Mouse (Mus musculus) kidney, postnatal 0 days (tissue): ENCODE measurements around the gene Efhd2. TPM values are rescaled to one million over a fixed set of nuclear protein-coding genes. Genes with fewer than 3 reads are reported as not detected.

Experiments
- ATAC-seq: fragments of 200-750 bp; cut with Nextera tagmentation; replicated peaks from 2 replicates; pipeline ENCODE4 v1.8.0; 2017; ENCODE audit warnings: low read depth, moderate number of reproducible peaks, moderate TSS enrichment, moderate library complexity; ENCODE audit not compliant: low FRiP score
- DNase-seq: peaks from one replicate; pipeline ENCODE4 v3.0.0-alpha.2; 2016; ENCODE audit warnings: low spot score
- H3K27ac ChIP-seq: fragments of 300-500 bp; sonication (generic); 2 replicates; pipeline ENCODE4 v1.5.1; 2014; ENCODE audit warnings: mild to moderate bottlenecking
- H3K27me3 ChIP-seq: fragments of 300-500 bp; sonication (generic); 2 replicates; pipeline ENCODE4 v1.6.1; 2014; ENCODE audit warnings: low read length, mixed read lengths; ENCODE audit not compliant: insufficient read depth
- H3K36me3 ChIP-seq: fragments of 300-500 bp; sonication (generic); 2 replicates; pipeline ENCODE4 v1.6.1; 2014; ENCODE audit warnings: low read length, mixed read lengths; ENCODE audit not compliant: insufficient read depth
- H3K4me1 ChIP-seq: fragments of 300-500 bp; sonication (generic); replicated peaks from 2 replicates; pipeline ENCODE4 v1.6.1; 2014; ENCODE audit warnings: antibody characterized with exemption, low read length, mixed read lengths; ENCODE audit not compliant: insufficient read depth
- H3K4me2 ChIP-seq: fragments of 300-500 bp; sonication (generic); 2 replicates; pipeline ENCODE4 v1.6.1; 2014; ENCODE audit warnings: mild to moderate bottlenecking, low read length, moderate library complexity, mixed read lengths
- H3K4me3 ChIP-seq: fragments of 300-500 bp; sonication (generic); replicated peaks from 2 replicates; pipeline ENCODE4 v1.5.1; 2014; ENCODE audit warnings: low read depth, low read length
- H3K9ac ChIP-seq: fragments of 300-500 bp; sonication (generic); 2 replicates; pipeline ENCODE4 v1.6.1; 2014; ENCODE audit warnings: low read depth, low read length
- H3K9me3 ChIP-seq: fragments of 300-500 bp; sonication (generic); replicated peaks from 2 replicates; pipeline ENCODE4 v1.6.1; 2016; ENCODE audit warnings: low read length, inconsistent platforms, mixed read lengths
- CTCF ChIP-seq: IDR thresholded peaks from 2 replicates; pipeline ENCODE4 v1.5.1; 2016; ENCODE audit warnings: antibody characterized with exemption, low read depth, mild to moderate bottlenecking, moderate library complexity
- WGBS: fragments of 180-500 bp; shearing (Covaris S2); extraction: QIAGEN DNeasy Blood & Tissue Kit; methylation state at CpG from one replicate; pipeline ENCODE4 v1.1.7; 2014; 5-methylcytosine and 5-hydroxymethylcytosine counted together
- polyA plus RNA-seq: library from polyadenylated mRNA; unstranded; fragments of >200 nt; fragmentation: Nextera tagmentation; extraction: Ambion mirVana; gene quantifications from 2 replicates; pipeline ENCODE4 v1.2.1, GENCODE M21; 2015

Efhd2 gene
- polyA plus RNA-seq, 1 experiment from 2014 or later: 51.3 TPM

DNA sequence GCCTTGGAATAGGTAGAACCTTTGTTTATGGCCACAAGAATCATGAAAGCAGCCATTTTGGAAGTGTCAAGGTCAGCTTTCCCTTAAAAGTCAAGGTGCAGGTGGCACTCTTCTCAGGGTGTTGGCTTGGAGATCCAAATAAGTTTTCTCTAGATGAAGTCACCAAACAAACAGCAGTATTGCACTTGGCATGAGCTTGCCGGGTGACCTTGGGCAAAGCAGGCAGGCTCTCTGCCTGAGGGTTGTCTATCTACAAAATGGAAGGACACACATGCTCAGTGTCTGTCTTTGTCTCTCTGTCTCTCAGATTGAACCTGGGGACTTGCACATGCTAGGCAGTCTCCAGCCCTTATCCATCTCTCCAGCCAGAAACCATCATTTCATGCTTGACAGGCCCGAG is 47.3 kb downstream of the Efhd2 start:
- Histone ChIP-seq H3K4me3 (no peak overlapping the region), H3K27ac (no peak overlapping the region), H3K4me2 (no peak overlapping the region), H3K9ac (no peak overlapping the region), H3K36me3 (no peaks in the 10 kb centered on the region), H3K9me3 (no peaks in the 10 kb centered on the region), H3K4me1 (no peaks in the 10 kb centered on the region), H3K27me3 (no peaks in the 10 kb centered on the region)
- ATAC-seq (no peak), DNase-seq (no peak)
- WGBS: 83% methylated on average over 2 of the region's 2 CpGs
- TF ChIP-seq CTCF: no peak

DNA sequence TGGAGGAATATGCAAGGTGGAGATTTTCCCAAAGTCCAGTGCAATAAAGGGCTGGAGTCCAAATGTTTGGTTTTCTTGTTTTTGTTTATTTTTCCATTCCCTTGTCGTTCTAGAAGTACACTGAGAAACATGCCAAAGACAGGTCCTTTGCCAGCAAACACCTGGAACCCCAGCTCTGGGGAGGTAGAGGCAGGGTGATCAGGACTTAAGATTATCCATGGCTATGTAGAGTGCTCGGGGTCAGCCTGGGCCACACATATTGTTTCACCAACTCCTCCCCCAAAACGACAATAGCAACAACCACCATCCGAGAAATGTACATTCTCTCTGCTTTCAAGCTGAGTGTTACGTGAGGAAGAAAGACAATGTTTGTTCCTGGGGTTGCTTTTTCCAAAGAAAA is 48.7 kb downstream of the Efhd2 start, which contains the start of gene Cela2a:
Gene Cela2a, minus strand, starts transcription at position 101 of the 400 bp plus-strand sequence.
- H3K27ac ChIP-seq: no peak within 1 kb of the TSS
- TF ChIP-seq CTCF: no peak
- no peak within 1 kb of the TSS for H3K4me2 ChIP-seq
- H3K4me3 ChIP-seq: no peak within 1 kb of the TSS
- 49% methylated on average over 5 of the region's 5 CpGs for WGBS
- H3K27me3 ChIP-seq: no peaks in the 10 kb centered on the region
- no peaks in the 10 kb centered on the region for H3K36me3 ChIP-seq
- DNase-seq (no peak), ATAC-seq (no peak)
- H3K9me3 ChIP-seq: no peaks in the 10 kb centered on the region
- H3K9ac ChIP-seq: no peak within 1 kb of the TSS
- H3K4me1 ChIP-seq: no peaks in the 10 kb centered on the region

DNA sequence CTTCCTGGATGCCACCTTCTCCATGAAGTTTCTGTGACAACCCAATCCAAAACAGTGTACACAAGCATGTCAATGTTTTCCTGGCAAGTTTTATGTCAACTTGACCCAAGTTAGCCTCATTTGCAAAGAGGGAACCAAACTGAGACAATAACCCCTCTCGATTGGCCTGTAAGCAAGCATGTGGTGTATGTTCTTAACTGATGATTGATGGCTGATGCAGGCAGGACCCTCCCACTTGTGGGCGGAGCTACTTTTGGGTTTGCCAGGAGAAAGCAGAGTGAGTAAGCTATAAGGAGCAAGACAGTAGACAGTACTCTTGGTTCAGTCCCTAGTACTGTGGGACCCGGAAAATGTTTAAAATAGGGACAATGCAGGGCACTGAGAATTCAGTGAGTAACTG is 51.7 kb downstream of the Efhd2 start:
- WGBS: 62% methylated on average over 3 of the region's 3 CpGs
- Histone ChIP-seq H3K9ac (no peak overlapping the region), H3K27ac (no peak overlapping the region), H3K27me3 (no peaks in the 10 kb centered on the region), H3K4me3 (no peak overlapping the region), H3K9me3 (no peaks in the 10 kb centered on the region), H3K4me2 (no peak overlapping the region), H3K36me3 (no peaks in the 10 kb centered on the region), H3K4me1 (no peaks in the 10 kb centered on the region)
- ATAC-seq (no peak), DNase-seq (peak; percentile 21)
- TF ChIP-seq CTCF: no peak

DNA sequence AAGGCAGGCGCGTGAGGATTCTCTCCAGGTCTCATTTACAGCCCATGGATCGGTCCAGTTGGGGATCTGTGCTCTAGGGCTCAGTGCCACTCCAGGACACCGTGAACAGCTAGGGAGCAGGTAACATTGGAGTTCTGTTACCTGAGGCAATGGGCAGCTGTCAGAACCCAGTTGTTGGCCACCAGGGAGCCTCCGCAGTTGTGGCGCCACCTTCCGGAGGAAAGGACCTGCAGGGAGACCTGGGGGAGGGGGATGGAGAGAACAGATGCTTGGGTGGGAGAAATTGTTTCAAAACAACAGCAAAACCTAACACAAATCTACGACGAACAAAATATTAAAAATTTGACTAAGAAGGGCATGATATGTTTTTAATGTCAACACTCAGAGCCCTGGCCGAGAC is 52.6 kb downstream of the Efhd2 start:
- Histone ChIP-seq H3K4me3 (no peak overlapping the region), H3K36me3 (no peaks in the 10 kb centered on the region), H3K27ac (no peak overlapping the region), H3K27me3 (no peaks in the 10 kb centered on the region), H3K4me1 (no peaks in the 10 kb centered on the region), H3K9ac (no peak overlapping the region), H3K4me2 (no peak overlapping the region), H3K9me3 (no peaks in the 10 kb centered on the region)
- DNase-seq: no peak
- no peak for ATAC-seq
- TF ChIP-seq CTCF: peak; percentile 48; the same call in 1 of the 2 replicates
- WGBS: 80% methylated on average over 10 of the region's 10 CpGs

DNA sequence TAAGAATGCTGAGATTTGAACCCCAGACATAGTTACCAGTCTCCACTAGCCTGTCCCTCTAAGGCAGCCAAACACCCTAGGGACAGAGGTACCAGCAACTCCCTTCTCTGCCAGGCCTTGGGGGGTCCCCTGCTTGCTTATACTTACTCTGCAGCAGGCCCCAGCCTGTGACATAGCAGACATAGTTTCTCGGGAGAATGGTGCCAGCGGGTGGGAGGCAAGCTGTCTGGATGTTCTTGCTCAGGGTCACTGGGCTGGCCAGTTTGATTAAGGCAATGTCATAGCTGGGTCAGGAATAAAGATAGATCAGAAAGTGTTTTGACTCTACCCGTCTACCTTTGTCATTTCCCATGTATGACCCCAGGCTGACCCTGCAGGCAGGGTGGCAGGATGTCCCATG is 53.5 kb downstream of the Efhd2 start:
- no peak for ATAC-seq
- 57% methylated on average over 3 of the region's 3 CpGs for WGBS

DNA sequence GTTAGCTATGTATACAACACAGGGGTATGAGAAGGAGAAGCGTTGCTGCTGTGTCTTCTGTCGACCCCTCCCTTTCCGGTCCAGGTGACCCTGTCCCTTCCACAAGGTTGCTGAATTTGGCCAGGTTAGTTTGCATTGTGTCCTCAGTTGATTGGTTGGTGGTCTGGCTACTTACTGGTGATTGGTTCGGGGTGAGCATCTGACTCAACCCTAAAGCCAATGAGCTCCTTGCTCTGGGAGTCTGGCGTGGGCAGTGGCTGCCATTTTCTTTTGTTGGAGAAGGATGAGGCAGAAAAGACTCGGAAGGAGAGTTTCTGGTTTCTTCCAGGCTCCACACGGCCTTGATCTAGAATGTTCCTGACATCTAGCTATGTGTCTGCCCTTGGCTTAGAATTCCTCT is 55.4 kb downstream of the Efhd2 start:
- DNase-seq (no peak), ATAC-seq (no peak)
- Histone ChIP-seq H3K27ac (no peak overlapping the region), H3K9me3 (no peaks in the 10 kb centered on the region), H3K4me1 (no peaks in the 10 kb centered on the region), H3K4me3 (no peak overlapping the region), H3K9ac (no peak overlapping the region), H3K36me3 (peaks cover 5% of the 10 kb centered on the region; the same call in 1 of the 2 replicates), H3K27me3 (no peaks in the 10 kb centered on the region), H3K4me2 (no peak overlapping the region)
- TF ChIP-seq CTCF: no peak
- 93% methylated on average over 7 of the region's 7 CpGs for WGBS

More for the DNA sequence above, 53.5 kb downstream of the Efhd2 start:
- H3K9ac ChIP-seq: no peak overlapping the region
- no peak for TF ChIP-seq CTCF
- no peak overlapping the region for H3K4me2 ChIP-seq
- H3K36me3 ChIP-seq: no peaks in the 10 kb centered on the region
- DNase-seq: no peak
- H3K4me3 ChIP-seq: no peak overlapping the region
- H3K27me3 ChIP-seq: no peaks in the 10 kb centered on the region
- no peak overlapping the region for H3K27ac ChIP-seq
- no peaks in the 10 kb centered on the region for H3K9me3 ChIP-seq
- no peaks in the 10 kb centered on the region for H3K4me1 ChIP-seq

DNA sequence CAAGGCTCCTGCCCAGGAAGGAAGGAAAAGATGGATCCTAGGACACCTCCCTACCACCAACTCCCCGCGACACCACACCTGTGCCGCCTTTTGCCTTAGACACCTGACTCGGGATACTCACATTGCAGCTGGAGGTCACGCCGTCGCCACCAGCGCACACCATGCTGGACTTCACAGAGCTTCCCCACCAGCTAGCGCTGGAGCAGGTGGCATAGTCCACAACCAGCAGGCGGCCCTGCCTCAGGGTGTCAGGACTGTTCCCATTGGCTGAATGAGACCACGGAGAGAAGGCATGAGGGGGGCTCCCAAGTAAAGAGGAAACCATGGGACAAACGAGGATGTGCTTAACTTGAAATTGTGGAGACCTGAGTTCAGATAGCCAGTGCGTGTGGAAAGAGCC is 55.9 kb downstream of the Efhd2 start:
- DNase-seq: no peak
- WGBS: 87% methylated on average over 13 of the region's 13 CpGs

More for the DNA sequence above, 55.9 kb downstream of the Efhd2 start:
- no peak overlapping the region for H3K4me3 ChIP-seq
- no peaks in the 10 kb centered on the region for H3K4me1 ChIP-seq
- H3K9ac ChIP-seq: no peak overlapping the region
- no peak overlapping the region for H3K4me2 ChIP-seq
- no peaks in the 10 kb centered on the region for H3K9me3 ChIP-seq
- peaks cover 5% of the 10 kb centered on the region; the same call in 1 of the 2 replicates for H3K36me3 ChIP-seq
- H3K27me3 ChIP-seq: no peaks in the 10 kb centered on the region
- no peak for TF ChIP-seq CTCF
- no peak for ATAC-seq
- H3K27ac ChIP-seq: no peak overlapping the region
